Mouse (Mus musculus): ENCODE data around the gene Taf6l. TPM values are rescaled to one million over a fixed set of nuclear protein-coding genes. Genes with fewer than 3 reads are reported as not detected.

Taf6l gene
- polyA plus RNA-seq, 1 experiment from 2014 or later = 30.1 TPM

DNA sequence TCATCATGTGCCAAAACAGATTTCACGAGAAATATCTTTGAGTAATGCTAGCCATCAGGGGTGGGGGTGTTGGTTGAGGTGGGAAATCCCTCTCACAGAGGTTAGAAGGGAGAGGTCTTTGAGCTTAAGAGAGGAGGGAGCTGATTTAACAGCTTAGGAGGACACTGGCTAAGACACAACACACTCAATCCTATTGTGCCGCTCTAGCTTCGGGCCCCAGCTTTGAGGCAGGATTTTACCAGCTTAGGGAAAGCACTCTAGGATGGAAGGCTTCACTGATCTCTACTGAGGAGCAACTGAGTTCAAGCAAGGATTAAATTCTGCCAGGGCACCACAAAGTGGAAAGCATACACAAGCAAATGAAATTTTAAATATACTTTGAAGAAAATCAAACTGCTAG, 30.8 kb upstream of the Taf6l start:
- Histone ChIP-seq H3K4me1 (peaks cover 43% of the 10 kb centered on the region), H3K36me3 (ENCODE audit: poor library complexity, severe bottlenecking) (peaks cover 47% of the 10 kb centered on the region), H3K4me2 (peak overlapping the region; percentile 48), H3K27ac (no peak overlapping the region), H3K9me3 (replicated peaks) (no peaks in the 10 kb centered on the region), H3K4me3 (peak overlapping the region; percentile 100), H3K27me3 (no peaks in the 10 kb centered on the region), H3K9ac (peak overlapping the region; percentile 53)
- ATAC-seq = no peak
- WGBS = 55% methylated on average over 3 of the region's 3 CpGs

DNA sequence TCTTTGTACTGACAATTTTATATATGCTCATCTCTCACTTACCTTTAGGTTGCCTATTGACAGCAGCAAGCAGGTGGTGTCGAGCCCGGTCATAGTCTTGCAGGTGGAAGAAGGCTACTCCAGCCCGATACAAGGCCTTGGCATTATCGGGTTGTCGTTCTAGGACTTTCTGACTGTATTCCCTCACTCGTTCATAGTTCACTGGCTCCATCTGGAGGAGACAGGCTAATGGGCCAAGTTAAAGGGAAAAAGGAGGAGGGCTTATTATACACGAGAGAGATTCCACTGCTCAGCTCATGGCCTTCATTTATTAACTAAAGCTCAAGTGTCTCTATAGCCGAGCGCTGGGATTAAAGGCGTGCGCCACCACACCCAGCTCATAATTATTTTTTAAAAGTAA, 29.6 kb upstream of the Taf6l start:
- Histone ChIP-seq H3K27ac (no peak overlapping the region), H3K4me2 (peak overlapping the region; percentile 19), H3K9me3 (replicated peaks) (no peaks in the 10 kb centered on the region), H3K4me1 (peaks cover 32% of the 10 kb centered on the region), H3K4me3 (no peak overlapping the region), H3K36me3 (ENCODE audit: poor library complexity, severe bottlenecking) (peaks cover 57% of the 10 kb centered on the region), H3K9ac (peak overlapping the region; percentile 22; the same call in 1 of the 2 replicates), H3K27me3 (no peaks in the 10 kb centered on the region)
- no peak for ATAC-seq
- WGBS = 74% methylated on average over 11 of the region's 11 CpGs

DNA sequence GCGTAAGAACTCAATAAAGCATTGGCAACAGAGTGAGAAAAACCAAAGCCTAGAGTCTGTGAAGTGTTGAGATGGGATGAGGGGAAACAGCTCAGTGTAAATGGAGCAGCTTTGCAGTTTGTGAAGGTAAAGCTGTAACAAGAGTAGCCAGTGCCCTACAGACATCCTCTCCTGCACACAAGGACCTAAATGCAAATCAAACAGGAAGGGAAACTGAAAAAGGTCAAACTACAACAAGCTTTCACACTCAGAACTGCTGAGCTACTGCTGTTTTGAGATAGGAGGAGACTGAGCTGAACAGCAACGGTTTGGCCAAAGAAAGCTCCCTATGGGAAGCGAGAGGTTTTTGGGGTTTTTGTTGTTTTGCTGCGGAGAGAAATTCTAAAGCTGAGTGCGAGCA, 20.6 kb upstream of the Taf6l start:
- H3K4me3 ChIP-seq = no peak overlapping the region
- H3K27me3 ChIP-seq = no peaks in the 10 kb centered on the region
- H3K36me3 ChIP-seq (ENCODE audit: poor library complexity, severe bottlenecking) = peaks cover 80% of the 10 kb centered on the region
- no peak overlapping the region for H3K27ac ChIP-seq
- WGBS = 94% methylated on average over 5 of the region's 5 CpGs
- no peaks in the 10 kb centered on the region for H3K9me3 ChIP-seq (replicated peaks)
- no peak overlapping the region for H3K9ac ChIP-seq
- H3K4me2 ChIP-seq = no peak overlapping the region
- ATAC-seq = no peak
- peaks cover 9% of the 10 kb centered on the region for H3K4me1 ChIP-seq

DNA sequence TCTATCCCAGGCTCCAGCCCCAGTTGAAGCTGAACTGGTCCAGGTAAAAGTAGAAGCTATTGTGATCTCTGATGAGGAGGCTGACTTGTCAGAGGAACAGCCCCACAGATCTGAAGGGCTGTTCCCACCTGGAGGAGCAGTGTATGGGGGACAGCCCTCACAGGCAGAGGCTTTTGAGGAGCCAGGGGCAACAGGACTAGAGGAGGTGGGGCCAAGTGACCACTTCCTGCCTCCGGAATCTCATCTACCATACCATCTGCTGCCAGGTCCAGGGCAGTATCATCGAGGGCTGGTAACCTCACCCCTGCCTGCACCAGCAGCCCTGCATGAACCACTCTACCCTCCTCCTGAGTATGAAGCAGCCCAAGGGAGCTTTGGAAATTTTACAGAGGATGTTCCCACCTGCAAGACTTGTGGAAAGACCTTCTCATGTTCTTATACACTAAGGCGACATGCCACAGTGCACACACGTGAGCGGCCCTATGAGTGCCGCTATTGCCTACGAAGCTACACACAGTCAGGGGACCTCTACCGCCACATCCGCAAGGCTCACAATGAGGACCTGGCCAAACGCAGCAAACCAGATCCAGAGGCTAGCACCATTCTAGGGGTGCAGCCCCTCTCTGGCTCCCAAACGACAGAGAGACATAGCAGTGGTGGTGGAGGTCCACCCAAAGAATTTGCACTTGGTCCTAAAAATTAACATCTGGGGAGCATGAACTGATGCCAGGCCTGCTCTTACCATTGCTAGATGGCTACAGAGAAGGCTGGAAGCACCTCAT, 17.9 kb upstream of the Taf6l start:
- H3K9me3 ChIP-seq (replicated peaks) = no peaks in the 10 kb centered on the region
- H3K27ac ChIP-seq = no peak overlapping the region; the same call in 1 of the 2 replicates
- no peak overlapping the region for H3K4me2 ChIP-seq
- no peak overlapping the region for H3K4me3 ChIP-seq
- H3K4me1 ChIP-seq = peaks cover 12% of the 10 kb centered on the region
- H3K27me3 ChIP-seq = peaks cover 4% of the 10 kb centered on the region; the same call in 1 of the 2 replicates
- 94% methylated on average over 11 of the region's 11 CpGs for WGBS
- peaks cover 58% of the 10 kb centered on the region for H3K36me3 ChIP-seq (ENCODE audit: poor library complexity, severe bottlenecking)
- H3K9ac ChIP-seq = no peak overlapping the region
- no peak for ATAC-seq

DNA sequence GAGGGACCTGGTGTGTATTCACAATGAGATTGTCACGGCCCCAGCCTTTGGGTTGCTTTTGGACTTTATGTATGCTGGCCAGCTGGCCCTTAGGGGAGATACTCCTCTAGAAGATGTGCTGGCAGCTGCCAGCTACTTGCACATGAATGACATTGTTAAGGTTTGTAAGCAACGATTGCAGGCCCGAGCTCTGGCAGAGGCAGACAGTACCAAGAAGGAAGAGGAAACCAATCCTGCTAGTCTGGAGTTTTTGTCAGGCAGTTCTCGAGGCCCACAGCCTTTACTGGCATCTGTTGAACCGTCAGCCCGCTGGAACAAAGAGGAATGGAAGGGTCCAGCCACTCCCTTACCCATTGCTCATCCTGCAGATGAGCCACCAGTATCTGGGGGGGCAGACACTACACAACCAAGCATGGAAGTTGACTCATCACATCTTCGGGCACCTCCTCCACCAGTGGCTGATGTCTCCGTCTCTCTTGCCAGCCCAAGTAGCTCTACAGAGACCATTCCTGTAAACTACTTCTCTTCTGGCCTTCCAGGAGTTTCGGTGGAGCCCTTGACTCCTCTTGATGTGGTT, 17.1 kb upstream of the Taf6l start:
- ATAC-seq = no peak
- peak overlapping the region; percentile 63; the same call in 1 of the 2 replicates for H3K4me3 ChIP-seq
- WGBS = 91% methylated on average over 9 of the region's 9 CpGs
- H3K36me3 ChIP-seq (ENCODE audit: poor library complexity, severe bottlenecking) = peaks cover 51% of the 10 kb centered on the region
- H3K4me1 ChIP-seq = peaks cover 12% of the 10 kb centered on the region
- H3K27ac ChIP-seq = peak overlapping the region; percentile 94
- no peaks in the 10 kb centered on the region for H3K9me3 ChIP-seq (replicated peaks)
- H3K9ac ChIP-seq = peak overlapping the region; percentile 34; the same call in 1 of the 2 replicates
- H3K4me2 ChIP-seq = peak overlapping the region; percentile 69
- peaks cover 4% of the 10 kb centered on the region; the same call in 1 of the 2 replicates for H3K27me3 ChIP-seq

DNA sequence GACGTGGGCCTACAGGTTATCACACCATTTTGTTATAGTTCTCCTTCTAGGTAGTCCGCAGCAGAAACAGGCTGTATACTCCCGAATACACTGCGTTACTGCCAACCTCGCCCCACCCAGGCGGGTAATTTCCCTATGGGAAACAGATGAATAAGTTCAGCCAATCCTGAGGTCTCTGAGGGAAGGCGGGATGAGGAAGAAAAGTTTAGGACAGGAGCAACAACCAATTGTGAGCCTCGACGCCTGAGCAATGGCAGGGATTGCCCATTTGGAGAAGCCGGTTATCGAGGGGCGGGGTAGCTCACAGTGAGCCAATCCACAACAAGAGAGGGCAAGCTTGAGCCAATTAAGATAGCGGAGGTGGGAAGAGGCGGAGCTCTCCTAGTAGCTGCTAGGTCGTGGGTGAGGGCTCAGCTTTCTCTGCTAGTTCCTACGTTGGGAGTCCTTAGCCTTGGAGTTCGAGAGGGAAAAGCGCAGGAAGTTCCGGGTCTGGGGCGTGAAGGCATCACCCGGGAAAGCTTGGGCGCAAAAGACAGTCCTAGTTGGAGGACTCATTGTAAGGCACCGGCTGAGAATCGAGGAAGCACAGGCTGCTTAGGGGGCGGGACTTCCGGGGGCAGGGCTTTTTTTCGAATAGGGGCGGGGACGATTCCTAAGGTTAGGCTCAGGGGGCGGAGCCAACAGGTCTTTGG, 16.1 kb upstream of the Taf6l start, which contains the start of gene Zbtb3:
Gene Zbtb3 (plus strand): TSS at position 426 of the 692 bp plus-strand sequence.
- WGBS = under 1% methylated on average over 30 of the region's 30 CpGs
- peak within 1 kb of the TSS; percentile 69 for H3K4me2 ChIP-seq
- H3K27me3 ChIP-seq = peaks cover 4% of the 10 kb centered on the region; the same call in 1 of the 2 replicates
- peak within 1 kb of the TSS; percentile 94 for H3K27ac ChIP-seq
- peak within 1 kb of the TSS; percentile 61 for H3K9ac ChIP-seq
- H3K4me3 ChIP-seq = peak within 1 kb of the TSS; percentile 63
- peaks cover 40% of the 10 kb centered on the region for H3K36me3 ChIP-seq (ENCODE audit: poor library complexity, severe bottlenecking)
- peak; percentile 98 for ATAC-seq
- H3K9me3 ChIP-seq (replicated peaks) = no peaks in the 10 kb centered on the region
- peaks cover 19% of the 10 kb centered on the region for H3K4me1 ChIP-seq

DNA sequence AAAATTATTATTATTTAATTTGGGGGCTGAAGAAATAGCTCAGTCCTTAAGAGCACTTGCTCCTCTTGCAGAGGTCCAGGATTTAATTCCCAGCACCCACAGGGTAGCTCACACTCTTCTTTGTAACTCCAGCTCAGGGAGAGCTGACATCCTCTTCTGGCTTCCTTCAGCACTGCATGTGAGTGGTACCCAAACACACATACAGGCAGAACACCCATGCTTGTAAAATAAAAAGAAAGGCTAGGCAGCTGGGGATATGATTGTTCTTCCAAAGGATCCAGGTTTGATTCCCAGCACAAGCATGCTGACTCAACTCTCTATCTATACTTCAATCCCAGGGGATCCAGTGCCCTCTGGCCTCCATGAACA, 12.7 kb upstream of the Taf6l start:
- Histone ChIP-seq H3K27ac (no peak overlapping the region), H3K4me2 (peak overlapping the region; percentile 88; the same call in 1 of the 2 replicates), H3K4me3 (peak overlapping the region; percentile 62; the same call in 1 of the 2 replicates)

DNA sequence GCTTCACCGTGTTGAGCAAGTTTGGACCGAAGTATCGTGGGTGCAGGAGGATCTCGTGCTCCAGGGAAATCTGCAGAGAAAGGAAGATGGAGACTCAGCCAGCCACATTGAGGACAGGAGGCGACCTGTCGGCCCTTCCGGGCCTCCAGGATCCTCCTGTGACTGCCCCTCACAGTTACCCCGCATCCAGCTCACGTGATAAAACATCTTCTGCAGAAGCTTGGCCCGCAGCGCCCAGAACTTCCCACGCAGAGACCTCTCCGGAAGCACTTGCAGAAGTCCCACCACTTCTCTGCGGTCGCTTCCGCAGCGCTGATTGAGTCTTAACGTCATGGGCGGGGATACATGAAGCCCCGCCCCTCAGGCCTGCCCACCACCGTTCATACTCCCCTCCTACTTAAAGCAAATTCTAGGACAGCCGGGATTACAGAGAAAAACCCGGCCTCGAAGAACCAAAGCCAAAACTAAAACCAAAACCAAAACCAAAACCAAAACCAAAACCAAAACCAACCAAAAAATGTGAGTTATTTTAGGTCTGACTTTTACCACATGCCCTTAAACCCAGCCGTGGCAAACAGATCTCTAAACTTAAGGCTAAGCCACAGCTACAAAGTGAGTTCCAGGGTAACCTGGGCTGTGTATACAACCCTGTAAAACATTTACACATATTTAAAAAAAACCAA, 12.2 kb upstream of the Taf6l start, which contains the start of gene Polr2g:
Gene Polr2g (minus strand): TSS at position 314 of the 683 bp plus-strand sequence.
- 2% methylated on average over 25 of the region's 25 CpGs for WGBS
- H3K9me3 ChIP-seq (replicated peaks) = no peaks in the 10 kb centered on the region
- H3K27me3 ChIP-seq = peaks cover 4% of the 10 kb centered on the region; the same call in 1 of the 2 replicates
- H3K36me3 ChIP-seq (ENCODE audit: poor library complexity, severe bottlenecking) = peaks cover 32% of the 10 kb centered on the region
- peak within 1 kb of the TSS; percentile 77 for H3K9ac ChIP-seq
- peak; percentile 72 for ATAC-seq
- H3K4me3 ChIP-seq = peak within 1 kb of the TSS; percentile 62
- 0 out of 2 replicates have a peak within 1 kb of the TSS, but pooled peaks have one; percentile 12 for H3K27ac ChIP-seq
- H3K4me1 ChIP-seq = peaks cover 22% of the 10 kb centered on the region
- H3K4me2 ChIP-seq = peak within 1 kb of the TSS; percentile 88

More for the DNA sequence above, 12.7 kb upstream of the Taf6l start:
- H3K9me3 ChIP-seq (replicated peaks) = no peaks in the 10 kb centered on the region
- no peak overlapping the region for H3K9ac ChIP-seq
- peaks cover 32% of the 10 kb centered on the region for H3K36me3 ChIP-seq (ENCODE audit: poor library complexity, severe bottlenecking)
- H3K27me3 ChIP-seq = peaks cover 4% of the 10 kb centered on the region; the same call in 1 of the 2 replicates
- no peak for ATAC-seq
- peaks cover 22% of the 10 kb centered on the region for H3K4me1 ChIP-seq

DNA sequence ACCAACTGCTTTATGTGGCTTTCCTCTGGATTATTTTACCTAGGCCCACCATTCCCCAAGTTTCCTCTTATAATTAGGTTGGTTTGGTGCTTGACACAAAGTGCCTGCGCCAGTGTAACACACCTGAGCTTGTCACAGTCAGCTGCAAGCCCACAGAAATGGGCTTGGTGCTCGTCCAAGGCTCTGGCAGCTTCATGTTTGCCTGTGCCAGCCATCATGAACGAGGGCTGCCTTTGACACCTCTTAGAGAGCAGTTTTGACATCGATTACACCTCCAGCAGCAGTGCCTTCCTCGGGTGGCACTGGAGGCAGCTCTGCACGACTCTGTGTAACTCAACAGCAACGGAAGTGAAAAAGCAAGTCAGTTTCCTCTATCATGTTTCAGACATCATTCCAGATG, 4.0 kb upstream of the Taf6l start:
- Histone ChIP-seq H3K36me3 (ENCODE audit: poor library complexity, severe bottlenecking) (peaks cover 38% of the 10 kb centered on the region), H3K4me2 (no peak overlapping the region), H3K27ac (no peak overlapping the region), H3K4me3 (no peak overlapping the region), H3K9me3 (replicated peaks) (no peaks in the 10 kb centered on the region), H3K9ac (no peak overlapping the region), H3K27me3 (no peaks in the 10 kb centered on the region), H3K4me1 (peaks cover 12% of the 10 kb centered on the region)
- 83% methylated on average over 7 of the region's 7 CpGs for WGBS
- no peak for ATAC-seq

DNA sequence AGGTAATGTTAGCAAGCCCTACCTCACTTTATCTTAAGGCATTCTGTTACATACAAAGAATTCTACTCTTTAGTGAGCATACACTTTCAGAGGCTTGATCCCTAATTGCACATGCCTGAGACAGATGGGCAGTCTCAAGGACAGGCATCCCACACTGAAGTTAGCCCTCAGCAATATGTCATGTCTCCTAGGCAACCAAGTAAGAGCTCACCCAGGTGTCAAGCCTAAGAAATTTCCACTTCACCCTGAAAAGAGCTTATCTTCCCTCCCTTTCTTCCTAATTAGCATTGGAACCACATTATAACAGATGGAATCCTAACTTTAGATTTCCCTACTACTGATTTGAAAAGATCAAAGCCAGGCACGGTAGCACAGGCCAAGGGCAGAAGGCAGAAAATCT, 3.0 kb upstream of the Taf6l start:
- Histone ChIP-seq H3K36me3 (ENCODE audit: poor library complexity, severe bottlenecking) (peaks cover 31% of the 10 kb centered on the region), H3K4me2 (no peak overlapping the region), H3K9me3 (replicated peaks) (no peaks in the 10 kb centered on the region), H3K4me1 (peaks cover 15% of the 10 kb centered on the region), H3K27me3 (no peaks in the 10 kb centered on the region), H3K27ac (peak overlapping the region; percentile 3; the same call in 1 of the 2 replicates), H3K4me3 (no peak overlapping the region), H3K9ac (no peak overlapping the region)
- WGBS = 29% methylated on average over 1 of the region's 1 CpGs
- ATAC-seq = no peak

DNA sequence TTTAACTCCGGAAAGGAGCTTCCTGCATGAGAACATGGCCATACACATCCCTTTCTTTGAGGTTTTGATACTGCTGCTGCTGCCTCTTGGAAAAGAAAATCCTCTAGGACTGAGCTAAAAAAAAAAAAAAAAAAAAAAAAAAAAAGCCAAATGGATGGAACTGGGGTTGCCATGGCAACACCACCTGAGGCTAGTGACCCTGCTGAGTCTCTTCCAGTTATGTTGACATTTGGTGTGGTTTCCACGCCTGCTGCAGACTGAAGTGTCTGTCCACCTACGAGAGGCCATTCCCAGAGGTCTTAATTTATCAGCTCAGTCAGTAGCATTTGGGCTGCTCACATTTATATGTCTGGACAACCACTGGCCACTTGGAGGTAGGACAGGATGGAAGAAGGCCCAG, 2.3 kb upstream of the Taf6l start:
- no peaks in the 10 kb centered on the region for H3K27me3 ChIP-seq
- peak overlapping the region; percentile 3; the same call in 1 of the 2 replicates for H3K27ac ChIP-seq
- ATAC-seq = no peak
- H3K9ac ChIP-seq = no peak overlapping the region
- H3K4me3 ChIP-seq = no peak overlapping the region
- H3K9me3 ChIP-seq (replicated peaks) = no peaks in the 10 kb centered on the region
- peaks cover 31% of the 10 kb centered on the region for H3K36me3 ChIP-seq (ENCODE audit: poor library complexity, severe bottlenecking)
- H3K4me1 ChIP-seq = peaks cover 15% of the 10 kb centered on the region
- no peak overlapping the region for H3K4me2 ChIP-seq
- WGBS = 23% methylated on average over 3 of the region's 3 CpGs
